Mouse (Mus musculus): ENCODE data around the gene Lhx2. TPM values are rescaled to one million over a fixed set of nuclear protein-coding genes. Genes with fewer than 3 reads are reported as not detected.

Lhx2 gene
- polyA plus RNA-seq, 1 experiment: 160 TPM

- TF ChIP-seq CTCF (IDR thresholded peaks at IDR 0.05; ENCODE audit: borderline replicate concordance, extremely low read depth, insufficient read depth, insufficient read length): no peak
- no peak for TF ChIP-seq POLR2A (IDR thresholded peaks at IDR 0.05; ENCODE audit: borderline replicate concordance, extremely low read depth, insufficient read depth, insufficient read length, poor library complexity, severe bottlenecking)
- DNase-seq (ENCODE audit: low read depth): no peak
These were observed 14.6 kb downstream of the Lhx2 start for GRCm38 (mm10) chr2:38353664-38354063.

GRCm38 (mm10) chr2:38354179-38354716, 15.2 kb downstream of the Lhx2 start:
- TF ChIP-seq CTCF (IDR thresholded peaks at IDR 0.05; ENCODE audit: borderline replicate concordance, extremely low read depth, insufficient read depth, insufficient read length) (no peak), POLR2A (IDR thresholded peaks at IDR 0.05; ENCODE audit: borderline replicate concordance, extremely low read depth, insufficient read depth, insufficient read length, poor library complexity, severe bottlenecking) (no peak)
- DNase-seq (ENCODE audit: low read depth): peak; percentile 61

GRCm38 (mm10) chr2:38354717-38355510, 15.8 kb downstream of the Lhx2 start:
- TF ChIP-seq POLR2A (IDR thresholded peaks at IDR 0.05; ENCODE audit: borderline replicate concordance, extremely low read depth, insufficient read depth, insufficient read length, poor library complexity, severe bottlenecking) (no peak), CTCF (IDR thresholded peaks at IDR 0.05; ENCODE audit: borderline replicate concordance, extremely low read depth, insufficient read depth, insufficient read length) (no peak)
- peak; percentile 82 for DNase-seq (ENCODE audit: low read depth)

GRCm38 (mm10) chr2:38355731-38356427, 16.8 kb downstream of the Lhx2 start:
- peak; percentile 58 for DNase-seq (ENCODE audit: low read depth)
- no peak for TF ChIP-seq CTCF (IDR thresholded peaks at IDR 0.05; ENCODE audit: borderline replicate concordance, extremely low read depth, insufficient read depth, insufficient read length)
- TF ChIP-seq POLR2A (IDR thresholded peaks at IDR 0.05; ENCODE audit: borderline replicate concordance, extremely low read depth, insufficient read depth, insufficient read length, poor library complexity, severe bottlenecking): no peak

- DNase-seq (ENCODE audit: low read depth): peak; percentile 73
- TF ChIP-seq POLR2A (IDR thresholded peaks at IDR 0.05; ENCODE audit: borderline replicate concordance, extremely low read depth, insufficient read depth, insufficient read length, poor library complexity, severe bottlenecking): no peak
- no peak for TF ChIP-seq CTCF (IDR thresholded peaks at IDR 0.05; ENCODE audit: borderline replicate concordance, extremely low read depth, insufficient read depth, insufficient read length)
These were observed 17.6 kb downstream of the Lhx2 start for GRCm38 (mm10) chr2:38356428-38357260.

- TF ChIP-seq CTCF (IDR thresholded peaks at IDR 0.05; ENCODE audit: borderline replicate concordance, extremely low read depth, insufficient read depth, insufficient read length) (no peak), POLR2A (IDR thresholded peaks at IDR 0.05; ENCODE audit: borderline replicate concordance, extremely low read depth, insufficient read depth, insufficient read length, poor library complexity, severe bottlenecking) (no peak)
- DNase-seq (ENCODE audit: low read depth): peak; percentile 83
These were observed 18.5 kb downstream of the Lhx2 start for GRCm38 (mm10) chr2:38357294-38358246.

- TF ChIP-seq CTCF (IDR thresholded peaks at IDR 0.05; ENCODE audit: borderline replicate concordance, extremely low read depth, insufficient read depth, insufficient read length) (no peak), POLR2A (IDR thresholded peaks at IDR 0.05; ENCODE audit: borderline replicate concordance, extremely low read depth, insufficient read depth, insufficient read length, poor library complexity, severe bottlenecking) (no peak)
- DNase-seq (ENCODE audit: low read depth): no peak
These were observed 19.5 kb downstream of the Lhx2 start for GRCm38 (mm10) chr2:38358611-38359010.

- no peak for DNase-seq (ENCODE audit: low read depth)
These were observed 20.1 kb downstream of the Lhx2 start for GRCm38 (mm10) chr2:38359186-38359585.

GRCm38 (mm10) chr2:38359811-38360210, 20.7 kb downstream of the Lhx2 start:
- DNase-seq (ENCODE audit: low read depth): peak; percentile 86
- no peak for TF ChIP-seq POLR2A (IDR thresholded peaks at IDR 0.05; ENCODE audit: borderline replicate concordance, extremely low read depth, insufficient read depth, insufficient read length, poor library complexity, severe bottlenecking)
- TF ChIP-seq CTCF (IDR thresholded peaks at IDR 0.05; ENCODE audit: borderline replicate concordance, extremely low read depth, insufficient read depth, insufficient read length): no peak

More at GRCm38 (mm10) chr2:38359186-38359585, 20.1 kb downstream of the Lhx2 start:
- no peak for TF ChIP-seq POLR2A (IDR thresholded peaks at IDR 0.05; ENCODE audit: borderline replicate concordance, extremely low read depth, insufficient read depth, insufficient read length, poor library complexity, severe bottlenecking)
- no peak for TF ChIP-seq CTCF (IDR thresholded peaks at IDR 0.05; ENCODE audit: borderline replicate concordance, extremely low read depth, insufficient read depth, insufficient read length)

GRCm38 (mm10) chr2:38366222-38366621, 27.1 kb downstream of the Lhx2 start:
- DNase-seq (ENCODE audit: low read depth): no peak
- no peak for TF ChIP-seq CTCF (IDR thresholded peaks at IDR 0.05; ENCODE audit: borderline replicate concordance, extremely low read depth, insufficient read depth, insufficient read length)
- TF ChIP-seq POLR2A (IDR thresholded peaks at IDR 0.05; ENCODE audit: borderline replicate concordance, extremely low read depth, insufficient read depth, insufficient read length, poor library complexity, severe bottlenecking): no peak
